Mouse (Mus musculus): ENCODE data around the gene Smarcb1.

Smarcb1 gene

GRCm38 (mm10) chr10:75932891-75933290 is 11.5 kb upstream of the Smarcb1 start, which contains the start of gene Chchd10:
Chchd10 (plus strand) TSS chr10:75933130.
- DNase-seq, result no peak

GRCm38 (mm10) chr10:75932081-75932678 is 10.8 kb upstream of the Smarcb1 start:
- DNase-seq, result no peak

DNA sequence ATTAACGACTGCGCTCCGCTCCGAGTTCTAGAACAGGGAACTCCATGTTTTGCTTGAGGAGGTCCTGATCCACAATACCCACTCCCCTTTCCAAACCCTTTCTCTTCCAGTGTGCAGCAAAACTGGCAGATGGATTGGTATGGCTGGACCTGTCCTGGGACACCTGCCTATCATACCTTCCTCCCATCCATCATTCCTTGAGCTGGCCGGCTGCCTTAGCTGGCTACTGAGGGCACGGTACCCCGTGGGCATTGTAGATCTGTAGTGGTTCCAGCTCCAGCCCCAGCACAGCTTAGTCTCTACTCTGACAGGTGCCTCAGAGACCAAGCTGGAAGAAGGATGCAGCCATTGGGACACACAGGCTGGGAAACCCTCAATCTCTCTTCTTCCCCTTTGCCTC is 9.9 kb upstream of the Smarcb1 start:
- no peak for DNase-seq

DNA sequence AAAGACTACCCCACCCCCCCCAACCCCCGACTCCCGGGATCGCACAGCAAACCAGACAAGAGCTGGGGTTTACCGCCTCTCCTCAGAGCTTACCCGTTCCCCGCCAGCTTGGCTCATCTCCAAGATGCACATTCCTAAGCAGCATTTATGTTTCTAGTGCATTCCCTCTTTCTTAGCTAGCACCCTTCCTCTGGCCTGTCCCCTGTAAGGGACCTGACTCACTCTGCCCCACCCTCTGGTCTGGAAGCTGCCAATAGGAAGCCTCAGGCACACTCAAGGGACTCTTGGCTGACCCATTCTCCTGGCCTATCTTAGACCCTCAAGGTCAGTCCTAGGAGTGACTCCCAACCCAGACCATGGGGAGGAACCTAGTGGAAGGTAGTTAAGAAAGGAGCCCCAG is 8.9 kb upstream of the Smarcb1 start:
- no peak for DNase-seq

GRCm38 (mm10) chr10:75926396-75926795 is 5.0 kb upstream of the Smarcb1 start:
- DNase-seq, result no peak

- DNase-seq, result no peak
These were observed 2.9 kb upstream of the Smarcb1 start for GRCm38 (mm10) chr10:75924324-75924723.

DNA sequence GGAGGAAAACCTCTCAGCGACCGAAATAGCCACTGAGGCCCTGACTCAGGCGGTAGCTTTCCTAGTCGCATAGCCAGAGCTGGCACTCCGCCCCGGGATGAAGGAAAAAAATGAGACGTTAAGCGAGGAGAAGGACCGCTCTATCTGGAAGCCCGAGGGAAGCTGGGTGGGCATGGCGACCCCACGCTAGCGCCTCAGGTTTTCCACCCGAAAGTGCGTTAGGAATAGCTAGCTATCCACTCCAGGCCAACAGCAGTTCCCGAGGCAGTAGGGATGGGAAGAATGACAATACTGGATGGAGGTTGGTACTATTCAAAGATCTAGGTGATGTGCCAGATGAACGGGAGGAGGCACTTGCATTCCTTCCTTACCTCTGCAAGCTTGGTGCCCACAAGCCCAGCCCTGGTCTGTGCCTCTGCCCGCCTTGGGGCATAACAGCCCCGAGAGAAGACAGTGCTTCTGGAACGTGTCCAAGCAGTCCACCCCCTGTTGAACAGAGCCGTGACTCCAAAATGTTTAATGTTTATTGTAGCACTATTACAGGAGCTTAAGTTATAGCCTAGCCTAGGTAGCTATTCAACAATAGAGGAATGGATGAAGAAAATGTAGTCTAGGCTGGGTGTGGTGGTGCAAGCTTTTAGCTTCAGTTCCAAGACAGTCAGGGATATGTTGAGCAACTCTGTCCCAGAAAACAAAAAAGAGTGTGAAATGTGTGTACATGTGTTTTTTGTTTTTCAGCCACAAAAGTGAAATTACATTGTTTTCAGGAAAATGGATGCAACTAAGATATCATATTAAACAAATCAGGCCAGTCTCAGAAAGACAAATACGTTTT is 526 bp upstream of the Smarcb1 start:
- DNase-seq, result no peak

GRCm38 (mm10) chr10:75919026-75919425 is 2.4 kb downstream of the Smarcb1 start:
- DNase-seq, result no peak

DNA sequence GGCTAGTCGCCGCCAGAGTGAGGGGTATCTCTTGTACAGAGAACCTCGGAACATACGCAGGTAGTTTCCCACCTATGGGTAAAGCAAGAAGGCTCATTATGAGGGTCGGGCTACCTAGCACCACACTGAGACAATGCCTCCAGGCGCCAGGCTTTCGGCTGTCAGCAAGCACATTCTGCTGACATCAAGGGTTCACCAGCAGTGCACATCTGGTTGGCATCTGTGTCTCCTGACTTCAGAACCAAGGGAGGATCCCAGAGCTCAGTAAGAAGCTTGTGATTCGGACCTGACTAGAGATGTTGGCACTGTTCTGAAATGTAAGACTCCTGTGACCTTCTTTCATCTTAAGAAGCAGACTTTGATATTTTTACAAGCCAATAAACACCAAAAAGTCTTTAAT is 4.6 kb downstream of the Smarcb1 start:
- DNase-seq, result no peak

DNA sequence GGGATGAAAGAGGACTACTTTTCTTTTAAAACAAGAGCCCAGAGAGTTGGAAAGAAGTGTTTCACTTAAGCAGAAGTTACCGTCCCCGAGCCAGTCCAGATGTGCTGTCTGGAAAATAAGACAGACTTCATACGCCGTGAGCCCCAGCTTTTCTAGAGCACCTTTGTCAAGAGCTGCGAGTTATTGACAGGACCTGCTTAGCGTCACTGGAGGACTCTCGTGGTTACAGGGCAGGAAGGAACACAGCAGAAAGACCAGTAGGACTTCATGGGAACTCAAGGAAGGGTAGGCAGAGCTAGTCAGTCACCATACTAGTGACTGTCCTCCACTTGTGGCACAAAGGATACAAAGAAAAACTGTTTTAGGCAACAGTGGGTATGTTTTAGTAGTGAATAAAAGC is 5.9 kb downstream of the Smarcb1 start:
- no peak for DNase-seq

- no peak for DNase-seq
These were observed 8.3 kb downstream of the Smarcb1 start for GRCm38 (mm10) chr10:75913013-75913589.

DNA sequence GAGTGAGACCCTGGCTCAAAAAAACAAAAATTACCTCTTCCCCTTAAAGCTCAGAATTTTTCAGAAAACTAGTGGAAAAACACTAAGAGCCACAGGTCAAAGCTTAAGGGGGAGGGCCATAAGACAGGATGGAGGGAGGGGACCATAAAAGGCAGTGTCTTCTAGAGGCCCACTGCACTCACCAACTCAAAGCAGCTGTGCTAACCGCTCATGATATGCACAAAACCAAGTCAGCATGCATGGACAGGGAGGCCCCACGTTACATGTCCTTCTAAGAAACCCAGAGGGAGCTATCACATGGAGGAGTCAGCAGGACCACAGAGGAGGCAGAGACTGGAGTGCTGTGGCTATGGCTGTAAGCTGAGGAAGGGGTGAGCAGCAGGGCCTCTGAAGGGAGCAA is 10.7 kb downstream of the Smarcb1 start:
- no peak for DNase-seq

DNA sequence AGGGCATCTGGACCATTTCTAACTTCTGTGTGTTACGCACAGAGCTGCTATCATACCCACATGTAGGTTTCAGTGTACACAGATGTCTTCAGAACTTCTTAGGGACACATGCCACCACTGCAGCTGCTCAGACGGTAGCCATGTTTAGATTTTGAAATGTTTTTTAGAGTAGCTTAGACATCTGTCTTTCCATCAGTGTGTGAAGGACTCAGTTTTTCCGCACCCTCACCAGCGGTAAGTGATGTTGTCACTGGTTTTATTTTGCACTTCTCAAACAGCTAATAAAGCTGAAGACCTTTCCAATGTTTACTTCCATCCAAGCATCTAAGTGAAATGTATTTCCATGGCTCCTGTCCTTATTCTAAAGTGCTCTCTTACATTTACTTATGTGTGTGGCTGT is 14.5 kb downstream of the Smarcb1 start:
- no peak for DNase-seq

DNA sequence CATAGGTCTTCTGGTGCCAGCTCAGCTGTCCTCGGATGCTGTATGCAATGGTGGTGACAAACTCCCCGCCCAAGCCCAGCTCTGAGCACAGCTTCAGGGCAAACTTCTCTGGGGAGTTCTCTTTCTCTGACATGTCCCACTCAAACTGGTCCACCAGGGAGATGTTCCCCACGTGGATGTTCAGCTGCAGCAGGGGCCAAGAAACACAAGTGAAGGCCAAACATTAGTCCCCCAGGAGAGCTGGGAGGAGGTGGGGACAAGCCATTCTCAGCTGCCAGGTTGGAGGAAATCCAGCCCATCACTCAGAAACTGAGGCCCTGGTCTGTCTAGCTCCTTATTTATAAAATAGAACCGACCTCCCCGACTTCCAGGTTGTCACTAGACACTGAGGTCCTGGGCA is 17.0 kb downstream of the Smarcb1 start:
- no peak for DNase-seq

GRCm38 (mm10) chr10:75898846-75899245 is 22.6 kb downstream of the Smarcb1 start:
- no peak for DNase-seq

DNA sequence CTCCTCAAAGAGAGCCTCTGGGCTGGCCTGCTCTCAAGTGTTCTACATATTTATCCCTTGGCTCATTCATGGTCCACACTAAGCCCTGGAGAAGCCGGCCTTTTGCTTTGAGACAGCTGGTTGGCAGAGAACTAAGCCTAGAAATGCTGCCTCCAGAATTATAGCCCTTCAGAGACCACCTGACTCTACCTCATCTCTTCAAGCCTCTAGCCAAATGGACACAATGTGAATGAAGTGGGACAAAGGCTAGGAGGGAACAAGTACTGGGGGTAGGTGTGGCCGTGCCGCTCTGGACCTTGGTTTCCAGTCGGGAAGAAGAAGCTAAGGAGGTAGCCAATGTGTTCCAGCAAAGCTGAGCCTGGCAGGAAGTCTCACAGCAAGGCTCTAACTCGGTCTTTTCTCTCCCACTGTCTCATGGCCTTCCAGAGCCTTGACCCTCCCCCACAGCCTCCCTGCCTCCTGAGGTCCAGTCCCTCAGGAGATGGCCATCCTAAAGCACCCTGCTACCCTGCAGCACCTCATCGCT is 23.3 kb downstream of the Smarcb1 start:
- DNase-seq, result no peak

- DNase-seq, result no peak
These were observed 24.0 kb downstream of the Smarcb1 start for GRCm38 (mm10) chr10:75897373-75897772.

- peak; percentile 60 for DNase-seq
These were observed 25.2 kb downstream of the Smarcb1 start for GRCm38 (mm10) chr10:75896208-75896607.

- DNase-seq, result no peak
These were observed 25.7 kb downstream of the Smarcb1 start for GRCm38 (mm10) chr10:75895730-75896129.

- no peak for DNase-seq
These were observed 26.8 kb downstream of the Smarcb1 start for GRCm38 (mm10) chr10:75894601-75895000.

GRCm38 (mm10) chr10:75893089-75893750 is 28.2 kb downstream of the Smarcb1 start, which contains the start of gene Derl3:
Derl3 (plus strand) TSS chr10:75893413.
- peak; percentile 95 for DNase-seq

GRCm38 (mm10) chr10:75889406-75890153 is 31.8 kb downstream of the Smarcb1 start:
- no peak for DNase-seq

All from right cerebral cortex, postnatal 25 days (tissue).